Mouse (Mus musculus) hindbrain, embryonic 11.5 days (tissue): ENCODE results near the gene D8Ertd738e. TPM values are rescaled to one million over a fixed set of nuclear protein-coding genes. Genes with fewer than 3 reads are reported as not detected.

Experiments used
- ATAC-seq: fragments of 200-750 bp; cut with Nextera tagmentation; 2 replicates; pipeline ENCODE4 v1.8.0; 2017; ENCODE audit warnings: mild to moderate bottlenecking, moderate TSS enrichment, moderate library complexity; ENCODE audit not compliant: low FRiP score
- DNase-seq: peaks from one replicate; pipeline ENCODE4 v3.0.0-alpha.2; 2015; ENCODE audit warnings: low spot score
- H3K27ac ChIP-seq: fragments of 300-500 bp; sonication (generic); 2 replicates; pipeline ENCODE4 v1.5.1; 2014; ENCODE audit warnings: mild to moderate bottlenecking, low read depth, low read length
- H3K27me3 ChIP-seq: fragments of 300-500 bp; sonication (generic); 2 replicates; pipeline ENCODE4 v1.6.1; 2014; ENCODE audit warnings: mild to moderate bottlenecking, low read length, moderate library complexity, mixed read lengths; ENCODE audit not compliant: control insufficient read depth, insufficient read depth
- H3K36me3 ChIP-seq: fragments of 300-500 bp; sonication (generic); 2 replicates; pipeline ENCODE4 v1.6.1; 2014; ENCODE audit warnings: mild to moderate bottlenecking, low read length, moderate library complexity, mixed read lengths; ENCODE audit not compliant: control insufficient read depth, insufficient read depth
- H3K4me1 ChIP-seq: fragments of 300-500 bp; sonication (generic); replicated peaks from 2 replicates; pipeline ENCODE4 v1.6.1; 2014; ENCODE audit warnings: low read length, mixed read lengths; ENCODE audit not compliant: control insufficient read depth, insufficient read depth
- H3K4me2 ChIP-seq: fragments of 300-500 bp; sonication (generic); replicated peaks from 2 replicates; pipeline ENCODE4 v1.6.1; 2014; ENCODE audit warnings: mild to moderate bottlenecking, low read depth, low read length
- H3K4me3 ChIP-seq: fragments of 300-500 bp; sonication (generic); 2 replicates; pipeline ENCODE4 v1.5.1; 2014; ENCODE audit warnings: low read depth, low read length
- H3K9ac ChIP-seq: fragments of 300-500 bp; sonication (generic); 2 replicates; pipeline ENCODE4 v1.6.1; 2014; ENCODE audit warnings: low read depth, low read length
- H3K9me3 ChIP-seq: fragments of 300-500 bp; sonication (generic); 2 replicates; pipeline ENCODE4 v1.6.1; 2016; ENCODE audit warnings: low read length; ENCODE audit not compliant: control insufficient read depth
- WGBS: fragments of 180-500 bp; shearing (Covaris S2); extraction: QIAGEN DNeasy Blood & Tissue Kit; methylation state at CpG from one replicate; pipeline ENCODE4 v1.1.7; 2014; 5-methylcytosine and 5-hydroxymethylcytosine counted together
- microRNA counts: library from miRNA; unstranded; fragments of <30 nt; microRNA quantifications from one replicate; lab custom pipeline; 2015
- polyA plus RNA-seq: library from polyadenylated mRNA; unstranded; fragments of >200 nt; fragmentation: Nextera tagmentation; extraction: Ambion mirVana; gene quantifications from 2 replicates; pipeline ENCODE4 v1.2.1, GENCODE M21; 2014

D8Ertd738e gene
- polyA plus RNA-seq, 1 experiment from 2014 or later: 298 TPM

DNA sequence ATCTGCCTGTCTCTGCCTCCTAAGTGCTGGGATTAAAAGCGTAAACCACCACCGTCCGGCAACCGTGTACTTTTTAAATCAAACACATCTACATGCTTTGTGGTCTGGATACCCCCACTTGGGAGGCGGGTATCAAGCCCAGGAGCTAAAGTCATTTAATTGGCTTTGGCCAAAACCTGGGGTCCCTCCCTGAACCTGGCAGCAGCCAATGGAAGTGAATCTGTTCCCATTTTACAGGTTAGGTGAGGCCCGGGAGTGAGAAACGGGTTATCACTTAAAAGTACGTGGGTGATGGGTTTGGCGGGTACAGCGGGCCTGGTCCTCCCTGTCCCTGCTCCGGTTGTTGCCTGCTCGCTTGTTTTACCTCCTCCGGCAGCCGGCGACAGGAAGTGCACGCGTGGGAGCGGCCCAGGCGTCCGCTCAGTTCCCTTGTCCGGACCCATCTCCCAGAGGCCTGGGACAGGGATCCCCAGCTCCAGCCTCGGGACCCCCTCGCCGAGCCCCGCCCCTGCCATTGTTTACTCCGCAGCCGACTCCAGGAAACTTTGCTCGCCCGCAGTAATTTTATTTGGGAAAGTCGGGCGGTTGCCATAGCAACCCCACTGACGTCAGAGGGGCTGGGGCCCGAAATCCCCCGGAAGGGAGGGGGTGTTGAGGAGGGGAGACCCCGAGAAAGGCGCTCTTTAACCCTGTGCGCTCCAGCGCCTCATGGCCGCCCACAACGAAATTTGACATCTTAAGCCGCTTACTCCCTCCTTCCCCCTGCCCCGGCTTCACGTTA is 52.2 kb downstream of the D8Ertd738e start:
- H3K4me1 ChIP-seq: peaks cover 24% of the 10 kb centered on the region
- peak overlapping the region; percentile 88 for H3K27ac ChIP-seq
- no peaks in the 10 kb centered on the region for H3K36me3 ChIP-seq
- no peaks in the 10 kb centered on the region for H3K9me3 ChIP-seq
- peak overlapping the region; percentile 63 for H3K4me2 ChIP-seq
- H3K27me3 ChIP-seq: peaks cover 6% of the 10 kb centered on the region; the same call in 1 of the 2 replicates
- ATAC-seq (peak; percentile 41), DNase-seq (peak; percentile 97)
- H3K4me3 ChIP-seq: peak overlapping the region; percentile 34
- WGBS: 3% methylated on average over 43 of the region's 43 CpGs
- H3K9ac ChIP-seq: peak overlapping the region; percentile 12

MicroRNA genes within 50 kb of the gene (microRNA counts, 519-probe panel; counts per million panel counts)
- 4,319 counts per million, percentile 45 among the panel's probes with 10 or more counts for microRNA mmu-miR-23a (lab: Ali Mortazavi, UCI)
- 5,290 counts per million, percentile 75 among the panel's probes with 10 or more counts for microRNA mmu-miR-27a (lab: Ali Mortazavi, UCI)

Other genes starting within 250 kb of the D8Ertd738e start
- gene 1700067K01Rik, start 248.2 kb downstream of the D8Ertd738e start, polyA plus RNA-seq: 0.80 and 0.93 TPM in 2 replicates
- 0.22 TPM in 1 of 2 replicates, not detected in the other for gene 2210011C24Rik, start 237.5 kb downstream of the D8Ertd738e start, polyA plus RNA-seq
- gene Palm3, start 228.2 kb downstream of the D8Ertd738e start, polyA plus RNA-seq: 3.3 and 3.5 TPM in 2 replicates
- gene Il27ra, start 207.1 kb downstream of the D8Ertd738e start, polyA plus RNA-seq: not detected in 2 replicates
- gene Rln3, start 204.7 kb downstream of the D8Ertd738e start, polyA plus RNA-seq: 0.48 TPM in 1 of 2 replicates, not detected in the other
- gene Gm10643, start 184.6 kb downstream of the D8Ertd738e start, polyA plus RNA-seq: 2.0 and 2.2 TPM in 2 replicates
- gene Rfx1, start 182.9 kb downstream of the D8Ertd738e start, polyA plus RNA-seq: 5.5 and 8.8 TPM in 2 replicates
- gene Dcaf15, start 145.0 kb downstream of the D8Ertd738e start, polyA plus RNA-seq: 12.5 and 12.8 TPM in 2 replicates
- gene Podnl1, start 123.7 kb downstream of the D8Ertd738e start, polyA plus RNA-seq: 0.17 and 0.23 TPM in 2 replicates
- gene Cc2d1a, start 101.8 kb downstream of the D8Ertd738e start, polyA plus RNA-seq: 8.5 and 8.8 TPM in 2 replicates
- 0.57 and 0.88 TPM in 2 replicates for gene 4930432K21Rik, start 101.7 kb downstream of the D8Ertd738e start, polyA plus RNA-seq
- 4.5 and 5.6 TPM in 2 replicates for gene Nanos3, start 64.5 kb downstream of the D8Ertd738e start, polyA plus RNA-seq
- gene Zswim4, start 12.7 kb downstream of the D8Ertd738e start, polyA plus RNA-seq: 22.5 and 26.1 TPM in 2 replicates
- 49.8 and 51.2 TPM in 2 replicates for gene Mri1, start 7.6 kb upstream of the D8Ertd738e start, polyA plus RNA-seq
- 21.3 and 27.4 TPM in 2 replicates for gene Ccdc130, start 20.7 kb upstream of the D8Ertd738e start, polyA plus RNA-seq
- 5.2 and 10.4 TPM in 2 replicates for gene Cacna1a, start 138.7 kb upstream of the D8Ertd738e start, polyA plus RNA-seq